Mouse (Mus musculus) heart, embryonic 15.5 days (tissue): Measurements from ENCODE around the gene Klhl35. TPM values are rescaled to one million over a fixed set of nuclear protein-coding genes. Genes with fewer than 3 reads are reported as not detected.

ENCODE experiments used
- ATAC-seq: fragments of 200-750 bp; cut with Nextera tagmentation; replicated peaks from 2 replicates; pipeline ENCODE4 v1.8.0; 2017; ENCODE audit warnings: low read depth, moderate TSS enrichment; ENCODE audit not compliant: insufficient number of reproducible peaks, insufficient read depth, low FRiP score
- H3K27ac ChIP-seq: fragments of 300-500 bp; sonication (generic); 2 replicates; pipeline ENCODE4 v1.5.1; 2015; ENCODE audit warnings: mild to moderate bottlenecking, inconsistent platforms
- H3K27me3 ChIP-seq: fragments of 300-500 bp; sonication (generic); 2 replicates; pipeline ENCODE4 v1.6.1; 2015; ENCODE audit warnings: inconsistent platforms
- H3K36me3 ChIP-seq: fragments of 300-500 bp; sonication (generic); 2 replicates; pipeline ENCODE4 v1.6.1; 2015; ENCODE audit warnings: mild to moderate bottlenecking, inconsistent platforms
- H3K4me1 ChIP-seq: fragments of 300-500 bp; sonication (generic); replicated peaks from 2 replicates; pipeline ENCODE4 v1.6.1; 2015; ENCODE audit warnings: inconsistent platforms
- H3K4me2 ChIP-seq: fragments of 300-500 bp; sonication (generic); 2 replicates; pipeline ENCODE4 v1.6.1; 2015; ENCODE audit warnings: inconsistent platforms, mild to moderate bottlenecking, moderate library complexity
- H3K4me3 ChIP-seq: fragments of 300-500 bp; sonication (generic); 2 replicates; pipeline ENCODE4 v1.5.1; 2015; ENCODE audit warnings: mild to moderate bottlenecking, inconsistent platforms
- H3K9ac ChIP-seq: fragments of 300-500 bp; sonication (generic); 2 replicates; pipeline ENCODE4 v1.6.1; 2015; ENCODE audit warnings: mild to moderate bottlenecking, inconsistent platforms
- H3K9me3 ChIP-seq: fragments of 300-500 bp; sonication (generic); replicated peaks from 2 replicates; pipeline ENCODE4 v1.6.1; 2016; ENCODE audit warnings: inconsistent platforms
- WGBS: fragments of 180-500 bp; shearing (Covaris S2); methylation state at CpG from one replicate; pipeline ENCODE4 v1.1.7; 2015; ENCODE audit warnings: mixed read lengths; 5-methylcytosine and 5-hydroxymethylcytosine counted together
- polyA plus RNA-seq: library from polyadenylated mRNA; unstranded; fragments of >200 nt; fragmentation: Nextera tagmentation; extraction: Ambion mirVana; gene quantifications from 2 replicates; pipeline ENCODE4 v1.2.1, GENCODE M21; 2015

Klhl35 gene
- polyA plus RNA-seq, 1 experiment from 2014 or later: 0.73 TPM

- H3K4me1 ChIP-seq: peaks cover 22% of the 10 kb centered on the region
- WGBS: 48% methylated on average over 12 of the region's 12 CpGs
- H3K27me3 ChIP-seq: no peaks in the 10 kb centered on the region
- H3K9me3 ChIP-seq: no peaks in the 10 kb centered on the region
- H3K4me3 ChIP-seq: no peak overlapping the region
- no peak overlapping the region for H3K9ac ChIP-seq
- peaks cover 53% of the 10 kb centered on the region for H3K36me3 ChIP-seq
- no peak overlapping the region; the same call in 1 of the 2 replicates for H3K27ac ChIP-seq
- no peak overlapping the region for H3K4me2 ChIP-seq
- peak; percentile 64 for ATAC-seq
These were observed 9.2 kb downstream of the Klhl35 start for GRCm38 (mm10) chr7:99474836-99475561.

GRCm38 (mm10) chr7:99475562-99475911 is 9.7 kb downstream of the Klhl35 start:
- Histone ChIP-seq H3K4me3 (no peak overlapping the region), H3K4me1 (peaks cover 25% of the 10 kb centered on the region), H3K4me2 (no peak overlapping the region), H3K36me3 (peaks cover 58% of the 10 kb centered on the region), H3K9me3 (no peaks in the 10 kb centered on the region), H3K9ac (no peak overlapping the region), H3K27ac (no peak overlapping the region), H3K27me3 (no peaks in the 10 kb centered on the region)
- no peak for ATAC-seq
- 82% methylated on average over 2 of the region's 2 CpGs for WGBS

GRCm38 (mm10) chr7:99476558-99477114 is 10.8 kb downstream of the Klhl35 start:
- Histone ChIP-seq H3K36me3 (peaks cover 69% of the 10 kb centered on the region), H3K4me1 (peaks cover 36% of the 10 kb centered on the region), H3K4me3 (no peak overlapping the region), H3K27ac (no peak overlapping the region), H3K27me3 (no peaks in the 10 kb centered on the region), H3K9ac (no peak overlapping the region), H3K9me3 (no peaks in the 10 kb centered on the region), H3K4me2 (no peak overlapping the region)
- 36% methylated on average over 3 of the region's 3 CpGs for WGBS
- ATAC-seq: no peak

GRCm38 (mm10) chr7:99477235-99477634 is 11.4 kb downstream of the Klhl35 start:
- peaks cover 42% of the 10 kb centered on the region for H3K4me1 ChIP-seq

GRCm38 (mm10) chr7:99482637-99483036 is 16.8 kb downstream of the Klhl35 start:
- WGBS: 2% methylated on average over 6 of the region's 6 CpGs

More at GRCm38 (mm10) chr7:99477235-99477634, 11.4 kb downstream of the Klhl35 start:
- no peak overlapping the region for H3K9ac ChIP-seq
- H3K36me3 ChIP-seq: peaks cover 73% of the 10 kb centered on the region
- no peak for ATAC-seq
- no peaks in the 10 kb centered on the region for H3K27me3 ChIP-seq
- no peaks in the 10 kb centered on the region for H3K9me3 ChIP-seq
- WGBS: 88% methylated on average over 5 of the region's 5 CpGs
- no peak overlapping the region for H3K4me2 ChIP-seq
- H3K27ac ChIP-seq: no peak overlapping the region
- H3K4me3 ChIP-seq: no peak overlapping the region

GRCm38 (mm10) chr7:99483271-99483923 is 17.6 kb downstream of the Klhl35 start, which contains the start of gene Rps3:
Rps3 (minus strand) TSS chr7:99483738.
- Histone ChIP-seq H3K4me3 (peak within 1 kb of the TSS; percentile 67), H3K9me3 (no peaks in the 10 kb centered on the region)
- under 1% methylated on average over 45 of the region's 45 CpGs for WGBS

More at GRCm38 (mm10) chr7:99482637-99483036, 16.8 kb downstream of the Klhl35 start:
- H3K4me2 ChIP-seq: peak overlapping the region; percentile 80
- H3K27me3 ChIP-seq: peaks cover 4% of the 10 kb centered on the region; the same call in 1 of the 2 replicates
- no peaks in the 10 kb centered on the region for H3K9me3 ChIP-seq
- peak overlapping the region; percentile 86 for H3K27ac ChIP-seq
- no peak for ATAC-seq
- H3K36me3 ChIP-seq: peaks cover 48% of the 10 kb centered on the region
- peaks cover 31% of the 10 kb centered on the region for H3K4me1 ChIP-seq
- peak overlapping the region; percentile 67 for H3K4me3 ChIP-seq
- peak overlapping the region; percentile 74 for H3K9ac ChIP-seq

GRCm38 (mm10) chr7:99483924-99484319 is 18.1 kb downstream of the Klhl35 start:
- peak overlapping the region; percentile 57 for H3K4me2 ChIP-seq
- peak overlapping the region; percentile 67 for H3K4me3 ChIP-seq
- H3K9me3 ChIP-seq: no peaks in the 10 kb centered on the region
- H3K4me1 ChIP-seq: peaks cover 30% of the 10 kb centered on the region
- no peak for ATAC-seq
- peaks cover 4% of the 10 kb centered on the region; the same call in 1 of the 2 replicates for H3K27me3 ChIP-seq
- H3K9ac ChIP-seq: no peak overlapping the region
- peaks cover 35% of the 10 kb centered on the region for H3K36me3 ChIP-seq
- H3K27ac ChIP-seq: no peak overlapping the region; the same call in 1 of the 2 replicates
- 43% methylated on average over 8 of the region's 8 CpGs for WGBS

More at GRCm38 (mm10) chr7:99483271-99483923, 17.6 kb downstream of the Klhl35 start, which contains the start of gene Rps3:
- peak; percentile 93 for ATAC-seq
- Histone ChIP-seq H3K9ac (peak within 1 kb of the TSS; percentile 74), H3K27ac (peak within 1 kb of the TSS; percentile 86), H3K4me1 (peaks cover 31% of the 10 kb centered on the region), H3K36me3 (peaks cover 41% of the 10 kb centered on the region), H3K4me2 (peak within 1 kb of the TSS; percentile 80), H3K27me3 (peaks cover 4% of the 10 kb centered on the region; the same call in 1 of the 2 replicates)

- Histone ChIP-seq H3K9ac (no peak overlapping the region), H3K4me1 (peaks cover 24% of the 10 kb centered on the region), H3K27ac (no peak overlapping the region), H3K4me3 (no peak overlapping the region), H3K36me3 (peaks cover 28% of the 10 kb centered on the region), H3K27me3 (peaks cover 4% of the 10 kb centered on the region; the same call in 1 of the 2 replicates), H3K9me3 (no peaks in the 10 kb centered on the region), H3K4me2 (no peak overlapping the region)
- WGBS: 40% methylated on average over 1 of the region's 1 CpGs
- ATAC-seq: no peak
These were observed 18.9 kb downstream of the Klhl35 start for GRCm38 (mm10) chr7:99484679-99485078.

- Histone ChIP-seq H3K4me2 (no peak overlapping the region), H3K27ac (no peak overlapping the region), H3K4me3 (no peak overlapping the region), H3K27me3 (peaks cover 4% of the 10 kb centered on the region; the same call in 1 of the 2 replicates), H3K36me3 (no peaks in the 10 kb centered on the region), H3K9me3 (no peaks in the 10 kb centered on the region; the same call in 1 of the 2 replicates), H3K4me1 (no peaks in the 10 kb centered on the region), H3K9ac (no peak overlapping the region)
- no peak for ATAC-seq
- 80% methylated on average over 5 of the region's 5 CpGs for WGBS
These were observed 23.9 kb downstream of the Klhl35 start for GRCm38 (mm10) chr7:99489708-99490107.

- Histone ChIP-seq H3K36me3 (no peaks in the 10 kb centered on the region), H3K4me2 (no peak overlapping the region), H3K4me3 (no peak overlapping the region), H3K9ac (no peak overlapping the region), H3K9me3 (no peaks in the 10 kb centered on the region), H3K27me3 (no peaks in the 10 kb centered on the region), H3K4me1 (peaks cover 3% of the 10 kb centered on the region; the same call in 1 of the 2 replicates), H3K27ac (no peak overlapping the region)
- 58% methylated on average over 1 of the region's 1 CpGs for WGBS
- no peak for ATAC-seq
These were observed 33.3 kb downstream of the Klhl35 start for GRCm38 (mm10) chr7:99499128-99499527.

- H3K9ac ChIP-seq: no peak overlapping the region
- H3K4me3 ChIP-seq: no peak overlapping the region
- no peaks in the 10 kb centered on the region for H3K36me3 ChIP-seq
- no peaks in the 10 kb centered on the region for H3K27me3 ChIP-seq
- H3K9me3 ChIP-seq: no peaks in the 10 kb centered on the region
- no peak overlapping the region for H3K4me2 ChIP-seq
- WGBS: 3% methylated on average over 8 of the region's 8 CpGs
- peak; percentile 77 for ATAC-seq
- H3K27ac ChIP-seq: no peak overlapping the region
- H3K4me1 ChIP-seq: peaks cover 3% of the 10 kb centered on the region; the same call in 1 of the 2 replicates
These were observed 34.4 kb downstream of the Klhl35 start for GRCm38 (mm10) chr7:99500201-99500600.
